Mouse (Mus musculus): Measurements from ENCODE around the gene Rasal2. TPM values are rescaled to one million over a fixed set of nuclear protein-coding genes. Genes with fewer than 3 reads are reported as not detected.

Rasal2 gene
- total and polyA plus RNA-seq, 3 experiments, result 5.1 to 23.2 (median 22.2) TPM

GRCm38 (mm10) chr1:157295868-157296267, 116.5 kb downstream of the Rasal2 start:
- intact Hi-C loops (cut with DNase I), result no loop called here
- TF ChIP-seq EP300 (IDR thresholded peaks at IDR 0.05; ENCODE audit: insufficient read depth, low read depth, low read length) (no peak), POLR2A (IDR thresholded peaks at IDR 0.05; ENCODE audit: insufficient read depth, low read depth, low read length) (no peak)

GRCm38 (mm10) chr1:157290173-157290572, 122.2 kb downstream of the Rasal2 start:
- DNase-seq, result no peak
- intact Hi-C loops (cut with DNase I), result no loop called here

More at GRCm38 (mm10) chr1:157295868-157296267, 116.5 kb downstream of the Rasal2 start:
- DNase-seq, result no peak
- no peak overlapping the region for H3K4me3 ChIP-seq
- H3K4me1 ChIP-seq (ENCODE audit: control insufficient read depth, insufficient read depth, low read length), result peaks cover 1% of the 10 kb centered on the region; the same call in 1 of the 2 replicates
- no peak overlapping the region for H3K27ac ChIP-seq
- no peaks in the 10 kb centered on the region for H3K27me3 ChIP-seq (ENCODE audit: control insufficient read depth, insufficient read depth, low read length)
- H3K79me2 ChIP-seq (replicated peaks; ENCODE audit: control insufficient read depth, insufficient read depth, low read length), result peaks cover 2% of the 10 kb centered on the region; the same call in 1 of the 2 replicates
- no peak overlapping the region for H3K9ac ChIP-seq (ENCODE audit: low read depth, low read length)
- H3K36me3 ChIP-seq (ENCODE audit: control insufficient read depth, insufficient read depth, low read length), result peaks cover 5% of the 10 kb centered on the region
- over 99% methylated on average over 3 of the region's 3 CpGs for WGBS

DNA sequence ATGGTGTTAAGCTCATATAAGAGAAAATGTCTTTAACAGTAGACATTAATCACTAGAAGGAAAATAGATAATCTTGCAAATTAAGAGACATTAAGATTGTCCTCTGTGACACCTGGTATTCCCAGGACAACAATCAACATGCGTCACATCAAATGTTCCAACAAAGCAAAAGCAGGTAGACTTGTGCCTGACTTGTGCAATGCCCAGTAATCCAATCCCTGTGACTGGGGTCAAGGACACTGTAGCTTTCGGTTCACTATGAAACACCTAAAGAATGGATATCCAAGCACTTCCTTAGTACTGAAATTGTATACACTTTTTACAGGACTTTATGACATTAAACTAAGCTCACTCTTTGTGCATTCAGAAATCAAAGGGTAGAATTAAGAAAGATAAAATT, 123.1 kb downstream of the Rasal2 start:
- intact Hi-C loops (cut with DNase I), result loop anchor here (5.0 kb wide), 1 partner anchor 158 kb away; no protein-coding TSS in a partner anchor
- DNase-seq, result no peak
- H3K27me3 ChIP-seq (ENCODE audit: control insufficient read depth, insufficient read depth, low read length), result no peaks in the 10 kb centered on the region
- TF ChIP-seq CTCF (IDR thresholded peaks at IDR 0.05) (no peak), EP300 (IDR thresholded peaks at IDR 0.05; ENCODE audit: insufficient read depth, low read depth, low read length) (no peak), POLR2A (IDR thresholded peaks at IDR 0.05; ENCODE audit: insufficient read depth, low read depth, low read length) (no peak)
- H3K4me1 ChIP-seq (ENCODE audit: control insufficient read depth, insufficient read depth, low read length), result no peaks in the 10 kb centered on the region; the same call in 1 of the 2 replicates
- no peaks in the 10 kb centered on the region for H3K79me2 ChIP-seq (replicated peaks; ENCODE audit: control insufficient read depth, insufficient read depth, low read length)
- 79% methylated on average over 2 of the region's 2 CpGs for WGBS
- no peak overlapping the region for H3K9ac ChIP-seq (ENCODE audit: low read depth, low read length)
- no peak overlapping the region for H3K4me3 ChIP-seq
- H3K36me3 ChIP-seq (ENCODE audit: control insufficient read depth, insufficient read depth, low read length), result peaks cover 4% of the 10 kb centered on the region; the same call in 1 of the 2 replicates
- no peak overlapping the region for H3K27ac ChIP-seq

More at GRCm38 (mm10) chr1:157290173-157290572, 122.2 kb downstream of the Rasal2 start:
- WGBS, result 71% methylated on average over 2 of the region's 2 CpGs
- Histone ChIP-seq H3K36me3 (ENCODE audit: control insufficient read depth, insufficient read depth, low read length) (peaks cover 4% of the 10 kb centered on the region; the same call in 1 of the 2 replicates), H3K4me1 (ENCODE audit: control insufficient read depth, insufficient read depth, low read length) (no peaks in the 10 kb centered on the region; the same call in 1 of the 2 replicates), H3K9ac (ENCODE audit: low read depth, low read length) (no peak overlapping the region), H3K27ac (no peak overlapping the region), H3K79me2 (replicated peaks; ENCODE audit: control insufficient read depth, insufficient read depth, low read length) (no peaks in the 10 kb centered on the region), H3K27me3 (ENCODE audit: control insufficient read depth, insufficient read depth, low read length) (no peaks in the 10 kb centered on the region), H3K4me3 (no peak overlapping the region)
- TF ChIP-seq EP300 (IDR thresholded peaks at IDR 0.05; ENCODE audit: insufficient read depth, low read depth, low read length) (no peak), POLR2A (IDR thresholded peaks at IDR 0.05; ENCODE audit: insufficient read depth, low read depth, low read length) (no peak), CTCF (IDR thresholded peaks at IDR 0.05) (no peak)

GRCm38 (mm10) chr1:157286561-157286960, 125.8 kb downstream of the Rasal2 start:
- intact Hi-C loops (cut with DNase I), result loop anchor here (5.0 kb wide), 1 partner anchor 161 kb away; no protein-coding TSS in a partner anchor
- 16% methylated on average over 4 of the region's 4 CpGs for WGBS
- H3K27ac ChIP-seq, result no peak overlapping the region
- DNase-seq, result peak; percentile 19 to 39
- TF ChIP-seq CTCF (IDR thresholded peaks at IDR 0.05), result peak; percentile 74
- no peak for TF ChIP-seq POLR2A (IDR thresholded peaks at IDR 0.05; ENCODE audit: insufficient read depth, low read depth, low read length)
- peaks cover 4% of the 10 kb centered on the region; the same call in 1 of the 2 replicates for H3K36me3 ChIP-seq (ENCODE audit: control insufficient read depth, insufficient read depth, low read length)
- no peak overlapping the region for H3K9ac ChIP-seq (ENCODE audit: low read depth, low read length)
- no peaks in the 10 kb centered on the region for H3K27me3 ChIP-seq (ENCODE audit: control insufficient read depth, insufficient read depth, low read length)
- H3K4me3 ChIP-seq, result no peak overlapping the region
- H3K4me1 ChIP-seq (ENCODE audit: control insufficient read depth, insufficient read depth, low read length), result no peaks in the 10 kb centered on the region; the same call in 1 of the 2 replicates
- no peaks in the 10 kb centered on the region for H3K79me2 ChIP-seq (replicated peaks; ENCODE audit: control insufficient read depth, insufficient read depth, low read length)

DNA sequence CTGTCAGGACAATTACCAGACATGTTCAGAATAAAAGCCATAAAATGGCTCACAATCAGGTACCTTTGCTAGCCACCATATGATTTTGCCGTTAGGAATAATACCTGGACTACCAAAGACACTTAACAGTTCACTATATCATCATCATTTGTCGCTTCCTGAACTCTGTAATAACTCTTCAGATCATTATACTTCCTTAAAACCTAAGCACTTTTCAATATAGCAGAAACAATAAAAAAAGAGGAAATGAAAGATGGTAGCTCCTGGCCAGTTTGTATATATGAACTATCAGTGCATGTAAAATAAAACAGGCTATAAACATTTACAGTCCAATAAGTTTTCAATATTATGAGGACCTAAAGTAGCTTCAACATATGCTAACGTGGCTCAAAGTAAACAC, 127.0 kb downstream of the Rasal2 start:
- H3K4me3 ChIP-seq, result no peak overlapping the region
- H3K27ac ChIP-seq, result no peak overlapping the region
- TF ChIP-seq CTCF (IDR thresholded peaks at IDR 0.05) (no peak), POLR2A (IDR thresholded peaks at IDR 0.05; ENCODE audit: insufficient read depth, low read depth, low read length) (no peak), EP300 (IDR thresholded peaks at IDR 0.05; ENCODE audit: insufficient read depth, low read depth, low read length) (no peak)
- intact Hi-C loops (cut with DNase I), result loop anchor here (5.0 kb wide), 1 partner anchor 162 kb away; no protein-coding TSS in a partner anchor
- no peaks in the 10 kb centered on the region for H3K27me3 ChIP-seq (ENCODE audit: control insufficient read depth, insufficient read depth, low read length)
- 91% methylated on average over 3 of the region's 3 CpGs for WGBS
- peaks cover 4% of the 10 kb centered on the region; the same call in 1 of the 2 replicates for H3K36me3 ChIP-seq (ENCODE audit: control insufficient read depth, insufficient read depth, low read length)
- no peaks in the 10 kb centered on the region; the same call in 1 of the 2 replicates for H3K4me1 ChIP-seq (ENCODE audit: control insufficient read depth, insufficient read depth, low read length)
- no peak for DNase-seq
- no peak overlapping the region for H3K9ac ChIP-seq (ENCODE audit: low read depth, low read length)
- H3K79me2 ChIP-seq (replicated peaks; ENCODE audit: control insufficient read depth, insufficient read depth, low read length), result no peaks in the 10 kb centered on the region

DNA sequence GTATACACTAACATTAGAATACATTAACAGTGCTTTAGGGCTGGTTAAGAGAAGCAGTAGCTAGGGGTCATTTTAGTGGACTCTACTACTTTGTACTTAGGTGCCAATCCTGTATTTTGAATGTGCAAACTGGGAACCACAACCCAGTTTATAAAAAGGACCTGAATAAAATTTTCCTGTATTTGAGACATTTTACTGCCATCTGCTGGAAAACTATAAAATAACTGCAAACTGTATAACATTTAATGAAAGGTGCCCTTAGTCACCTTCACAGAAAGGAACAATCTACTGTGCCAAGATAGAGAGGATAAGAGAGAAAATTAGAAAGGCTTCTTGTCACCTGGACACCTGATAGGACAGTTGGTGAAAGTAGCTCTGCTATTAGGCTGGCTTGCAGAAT, 131.6 kb downstream of the Rasal2 start:
- DNase-seq, result no peak
- TF ChIP-seq EP300 (IDR thresholded peaks at IDR 0.05; ENCODE audit: insufficient read depth, low read depth, low read length) (no peak), CTCF (IDR thresholded peaks at IDR 0.05) (peak; percentile 71), POLR2A (IDR thresholded peaks at IDR 0.05; ENCODE audit: insufficient read depth, low read depth, low read length) (no peak)
- intact Hi-C loops (cut with DNase I), result loop anchor here (2.0 to 5.0 kb wide), 4 partner anchors 143 to 363 kb away; partner anchors contain the start of gene Cryzl2

More for the DNA sequence above, 131.6 kb downstream of the Rasal2 start:
- Histone ChIP-seq H3K36me3 (ENCODE audit: control insufficient read depth, insufficient read depth, low read length) (peaks cover 4% of the 10 kb centered on the region), H3K4me1 (ENCODE audit: control insufficient read depth, insufficient read depth, low read length) (peaks cover 3% of the 10 kb centered on the region), H3K27ac (no peak overlapping the region), H3K4me3 (no peak overlapping the region), H3K79me2 (replicated peaks; ENCODE audit: control insufficient read depth, insufficient read depth, low read length) (no peaks in the 10 kb centered on the region), H3K9ac (ENCODE audit: low read depth, low read length) (no peak overlapping the region), H3K27me3 (ENCODE audit: control insufficient read depth, insufficient read depth, low read length) (no peaks in the 10 kb centered on the region)

All from heart, adult 2 months (tissue).